Mouse (Mus musculus) midbrain, embryonic 11.5 days (tissue): ENCODE measurements around the gene Slc25a25. TPM values are rescaled to one million over a fixed set of nuclear protein-coding genes. Genes with fewer than 3 reads are reported as not detected.

Source experiments
- ATAC-seq: fragments of 200-750 bp; cut with Nextera tagmentation; 2 replicates; pipeline ENCODE4 v1.8.0; 2017; ENCODE audit warnings: moderate TSS enrichment, moderate library complexity; ENCODE audit not compliant: low FRiP score
- DNase-seq: peaks from one replicate; pipeline ENCODE4 v3.0.0; 2015; ENCODE audit warnings: low spot score; ENCODE audit errors: missing footprints
- H3K27ac ChIP-seq: fragments of 300-500 bp; sonication (generic); 2 replicates; pipeline ENCODE4 v1.5.1; 2014; ENCODE audit warnings: low read depth, low read length
- H3K27me3 ChIP-seq: fragments of 300-500 bp; sonication (generic); 2 replicates; pipeline ENCODE4 v1.6.1; 2014; ENCODE audit warnings: mild to moderate bottlenecking, low read length, moderate library complexity, mixed read lengths; ENCODE audit not compliant: control insufficient read depth, insufficient read depth
- H3K36me3 ChIP-seq: fragments of 300-500 bp; sonication (generic); 2 replicates; pipeline ENCODE4 v1.6.1; 2014; ENCODE audit warnings: mild to moderate bottlenecking, low read length, moderate library complexity, mixed read lengths; ENCODE audit not compliant: control insufficient read depth, insufficient read depth
- H3K4me1 ChIP-seq: fragments of 300-500 bp; sonication (generic); 2 replicates; pipeline ENCODE4 v1.6.1; 2014; ENCODE audit warnings: low read length; ENCODE audit not compliant: control insufficient read depth, insufficient read depth
- H3K4me2 ChIP-seq: fragments of 300-500 bp; sonication (generic); 2 replicates; pipeline ENCODE4 v1.6.1; 2014; ENCODE audit warnings: mild to moderate bottlenecking, moderate library complexity
- H3K4me3 ChIP-seq: fragments of 300-500 bp; sonication (generic); 2 replicates; pipeline ENCODE4 v1.5.1; 2014; ENCODE audit warnings: low read depth, low read length
- H3K9ac ChIP-seq: fragments of 300-500 bp; sonication (generic); 2 replicates; pipeline ENCODE4 v1.6.1; 2014; ENCODE audit warnings: low read length
- H3K9me3 ChIP-seq: fragments of 300-500 bp; sonication (generic); 2 replicates; pipeline ENCODE4 v1.6.1; 2016; ENCODE audit warnings: low read length; ENCODE audit not compliant: control insufficient read depth
- WGBS: fragments of 180-500 bp; shearing (Covaris S2); extraction: QIAGEN DNeasy Blood & Tissue Kit; methylation state at CpG from one replicate; pipeline ENCODE4 v1.1.7; 2014; 5-methylcytosine and 5-hydroxymethylcytosine counted together
- polyA plus RNA-seq: library from polyadenylated mRNA; unstranded; fragments of >200 nt; fragmentation: Nextera tagmentation; extraction: Ambion mirVana; gene quantifications from 2 replicates; pipeline ENCODE4 v1.2.1, GENCODE M21; 2014

Gene Slc25a25
- polyA plus RNA-seq, 1 experiment from 2014 or later, result 20.4 TPM

DNA sequence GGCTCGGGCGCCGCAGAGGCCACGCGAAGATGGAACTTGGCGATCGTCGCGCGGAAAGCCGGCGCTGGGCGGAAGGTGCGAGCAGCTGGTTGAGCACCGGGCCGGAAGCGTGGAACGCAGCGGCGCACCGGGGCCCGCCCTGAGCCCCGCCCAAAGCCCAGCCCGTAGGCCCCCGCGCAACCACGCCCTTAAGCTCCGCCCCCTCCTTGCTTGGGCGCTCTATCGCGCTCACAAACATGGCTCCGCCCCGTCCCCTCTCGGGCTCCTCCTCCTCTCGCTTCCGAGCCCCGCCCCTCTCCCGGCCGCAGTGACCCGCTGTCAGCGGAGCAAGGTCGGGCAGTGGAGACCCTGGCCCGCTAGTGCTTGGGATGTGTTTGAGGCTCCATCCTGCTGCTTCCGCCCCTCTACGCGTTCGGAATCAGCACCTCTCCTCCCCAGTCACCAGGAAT lies 69.4 kb downstream of the Slc25a25 start, which contains the start of gene 1110008P14Rik:
1110008P14Rik (minus strand) TSS at position 164 of the 449 bp plus-strand sequence.
- Histone ChIP-seq H3K4me3 (peak within 1 kb of the TSS; percentile 62), H3K4me2 (peak within 1 kb of the TSS; percentile 96), H3K4me1 (peaks cover 5% of the 10 kb centered on the region; the same call in 1 of the 2 replicates), H3K27me3 (peaks cover 5% of the 10 kb centered on the region), H3K9ac (peak within 1 kb of the TSS; percentile 67), H3K9me3 (no peaks in the 10 kb centered on the region), H3K27ac (no peak within 1 kb of the TSS), H3K36me3 (peaks cover 6% of the 10 kb centered on the region; the same call in 1 of the 2 replicates)
- 0% methylated on average over 24 of the region's 47 CpGs for WGBS
- peak; percentile 90 for ATAC-seq
- peak; percentile 99 for DNase-seq

DNA sequence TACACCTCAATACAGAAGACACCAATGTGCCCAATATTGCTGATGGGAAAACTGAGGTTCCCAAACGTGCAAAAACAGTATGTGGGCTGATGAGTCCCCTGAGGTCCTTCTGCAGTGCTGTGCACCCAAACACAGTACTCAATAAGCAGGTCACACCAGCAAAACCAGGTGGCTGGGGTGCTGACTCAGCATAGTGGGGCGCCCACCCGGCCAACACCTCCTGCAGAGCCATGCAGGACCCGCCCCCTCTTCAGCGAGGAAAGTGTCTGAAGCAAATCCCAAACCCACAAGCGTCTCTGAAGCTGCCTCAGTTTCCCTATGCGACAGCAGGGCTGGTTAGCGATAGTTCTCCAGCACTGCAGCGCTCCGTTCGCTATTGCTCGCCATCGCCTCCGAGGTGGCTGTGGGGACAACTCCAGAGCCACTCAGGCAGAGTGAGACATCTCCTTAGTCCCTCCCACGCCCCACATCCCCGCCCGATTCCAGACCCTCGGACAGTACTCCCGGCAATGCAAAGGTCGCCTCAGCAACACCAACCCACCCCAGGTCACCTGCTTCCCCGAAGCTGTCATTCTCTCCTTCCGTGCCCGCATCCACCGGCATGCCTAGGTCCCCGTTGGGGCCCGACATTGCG lies 70.0 kb downstream of the Slc25a25 start:
- ATAC-seq (peak; percentile 68; the same call in 1 of the 2 replicates), DNase-seq (peak; percentile 94)
- peak overlapping the region; percentile 67 for H3K9ac ChIP-seq
- under 1% methylated on average over 27 of the region's 27 CpGs for WGBS
- H3K27me3 ChIP-seq, result peaks cover 5% of the 10 kb centered on the region
- H3K4me2 ChIP-seq, result peak overlapping the region; percentile 96
- H3K27ac ChIP-seq, result no peak overlapping the region
- H3K4me1 ChIP-seq, result peaks cover 5% of the 10 kb centered on the region; the same call in 1 of the 2 replicates
- H3K36me3 ChIP-seq, result peaks cover 8% of the 10 kb centered on the region
- H3K9me3 ChIP-seq, result no peaks in the 10 kb centered on the region
- peak overlapping the region; percentile 62 for H3K4me3 ChIP-seq

DNA sequence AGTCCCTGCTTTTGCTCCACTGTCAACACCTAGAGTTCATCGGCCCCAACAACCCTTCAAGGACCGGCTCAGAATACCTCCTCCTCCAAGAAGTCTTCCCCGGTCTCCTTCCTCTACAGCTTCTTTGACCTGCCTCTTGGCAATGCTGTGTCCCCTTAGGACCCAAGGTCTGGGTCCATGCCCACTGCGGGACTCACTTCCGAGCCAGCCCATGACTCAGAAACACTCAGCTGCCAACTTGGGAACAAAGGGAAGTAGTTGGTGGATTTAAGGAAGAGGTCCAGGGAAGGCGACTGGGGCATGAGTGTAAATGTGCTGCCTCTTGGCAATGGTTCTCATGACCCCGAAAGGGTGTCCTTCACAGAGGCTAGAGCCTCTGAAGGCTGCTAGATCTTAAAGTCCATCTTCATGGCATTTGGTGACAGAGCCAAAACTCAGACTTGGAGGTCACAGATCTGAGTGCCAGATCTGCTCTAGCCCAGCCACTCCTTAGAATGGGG lies 71.2 kb downstream of the Slc25a25 start:
- H3K9me3 ChIP-seq, result no peaks in the 10 kb centered on the region
- H3K36me3 ChIP-seq, result peaks cover 12% of the 10 kb centered on the region
- H3K4me1 ChIP-seq, result peaks cover 5% of the 10 kb centered on the region; the same call in 1 of the 2 replicates
- 89% methylated on average over 7 of the region's 7 CpGs for WGBS
- no peak overlapping the region for H3K9ac ChIP-seq
- H3K4me2 ChIP-seq, result no peak overlapping the region
- DNase-seq (no peak), ATAC-seq (no peak)
- no peak overlapping the region for H3K27ac ChIP-seq
- H3K27me3 ChIP-seq, result peaks cover 5% of the 10 kb centered on the region
- H3K4me3 ChIP-seq, result no peak overlapping the region

DNA sequence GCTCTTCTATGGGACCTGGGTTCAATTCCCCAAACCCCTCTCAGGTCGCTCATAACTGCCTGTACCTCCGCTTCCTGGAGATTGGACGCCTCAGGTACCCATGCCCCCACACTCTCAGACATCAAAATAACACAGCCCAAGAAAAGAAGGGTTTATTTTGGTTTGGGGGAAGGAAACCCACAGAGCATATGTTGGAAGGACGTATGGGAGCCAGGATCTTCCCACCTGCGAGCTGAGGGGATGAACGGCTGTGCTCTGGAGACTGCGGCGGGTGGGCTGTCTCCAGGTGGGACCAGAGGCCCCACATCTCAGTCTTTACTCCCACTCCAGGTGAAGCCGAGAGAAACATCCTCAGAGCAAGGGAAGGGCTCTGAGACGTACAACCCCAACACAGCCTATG lies 74.3 kb downstream of the Slc25a25 start:
- no peak overlapping the region for H3K4me2 ChIP-seq

DNA sequence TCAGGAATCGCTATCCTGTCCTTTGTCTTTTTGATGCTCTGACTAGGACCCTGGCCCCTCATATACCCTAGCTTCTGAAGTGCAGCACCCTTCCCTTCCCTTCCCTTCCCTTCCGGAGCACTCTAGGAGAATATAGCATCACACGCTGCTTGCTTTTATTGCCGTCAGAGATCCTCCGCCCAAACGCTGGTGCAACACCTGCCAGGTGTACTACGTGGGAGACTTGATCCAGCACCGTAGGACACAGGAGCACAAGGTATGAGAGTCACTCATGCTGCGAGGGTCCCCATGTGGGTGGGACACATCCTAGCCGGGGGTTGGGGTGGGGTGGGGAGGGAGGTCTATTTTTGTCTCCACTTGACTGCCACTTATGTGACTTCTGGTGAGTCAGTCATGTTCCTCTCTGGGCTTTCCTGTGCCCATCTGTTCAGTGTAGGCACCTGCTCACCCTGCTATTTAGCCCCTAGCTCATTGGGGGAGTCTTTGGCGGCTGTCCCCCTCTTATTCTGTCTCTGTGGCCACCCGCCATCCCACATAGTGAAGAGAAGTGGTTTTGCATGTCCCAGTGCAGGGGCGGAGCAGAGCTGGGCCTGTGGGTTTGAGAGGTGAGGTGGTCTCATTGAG lies 75.8 kb downstream of the Slc25a25 start:
- WGBS, result 90% methylated on average over 13 of the region's 13 CpGs
- H3K9me3 ChIP-seq, result no peaks in the 10 kb centered on the region
- ATAC-seq, result no peak
- H3K4me2 ChIP-seq, result no peak overlapping the region
- DNase-seq, result no peak
- H3K4me3 ChIP-seq, result no peak overlapping the region
- no peaks in the 10 kb centered on the region for H3K4me1 ChIP-seq
- H3K36me3 ChIP-seq, result peaks cover 26% of the 10 kb centered on the region
- no peak overlapping the region for H3K9ac ChIP-seq
- H3K27ac ChIP-seq, result no peak overlapping the region
- H3K27me3 ChIP-seq, result no peaks in the 10 kb centered on the region; the same call in 1 of the 2 replicates

More for the DNA sequence above, 74.3 kb downstream of the Slc25a25 start:
- WGBS, result 93% methylated on average over 10 of the region's 10 CpGs
- DNase-seq (no peak), ATAC-seq (no peak)
- H3K27ac ChIP-seq, result no peak overlapping the region
- no peaks in the 10 kb centered on the region; the same call in 1 of the 2 replicates for H3K27me3 ChIP-seq
- no peak overlapping the region for H3K4me3 ChIP-seq
- peaks cover 18% of the 10 kb centered on the region for H3K36me3 ChIP-seq
- H3K4me1 ChIP-seq, result peaks cover 5% of the 10 kb centered on the region; the same call in 1 of the 2 replicates
- no peaks in the 10 kb centered on the region for H3K9me3 ChIP-seq
- no peak overlapping the region for H3K9ac ChIP-seq

DNA sequence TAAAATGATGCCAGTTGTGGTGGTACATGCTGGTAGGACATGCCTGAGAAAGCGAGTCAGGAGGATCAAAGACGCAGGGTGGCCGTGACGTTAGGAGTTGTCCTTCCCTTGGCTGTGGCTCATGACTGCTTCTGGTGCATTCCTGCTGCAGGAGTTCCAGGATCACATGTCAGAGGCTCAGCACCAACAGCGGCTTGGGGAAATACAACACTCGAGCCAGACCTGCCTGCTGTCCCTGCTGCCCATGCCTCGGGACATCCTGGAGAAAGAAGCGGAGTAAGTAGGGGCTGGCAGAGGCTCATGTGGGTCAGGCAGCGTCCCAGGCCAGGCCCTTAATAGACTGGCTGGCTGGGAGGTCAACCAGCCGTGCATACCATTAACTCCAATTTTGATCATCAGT lies 77.1 kb downstream of the Slc25a25 start:
- WGBS, result 92% methylated on average over 10 of the region's 10 CpGs
- H3K9me3 ChIP-seq, result no peaks in the 10 kb centered on the region
- no peak overlapping the region for H3K9ac ChIP-seq
- no peak overlapping the region for H3K27ac ChIP-seq
- no peak for DNase-seq
- H3K4me1 ChIP-seq, result no peaks in the 10 kb centered on the region
- no peak overlapping the region for H3K4me2 ChIP-seq
- no peaks in the 10 kb centered on the region for H3K27me3 ChIP-seq
- no peak overlapping the region for H3K4me3 ChIP-seq
- no peak for ATAC-seq
- H3K36me3 ChIP-seq, result peaks cover 31% of the 10 kb centered on the region

DNA sequence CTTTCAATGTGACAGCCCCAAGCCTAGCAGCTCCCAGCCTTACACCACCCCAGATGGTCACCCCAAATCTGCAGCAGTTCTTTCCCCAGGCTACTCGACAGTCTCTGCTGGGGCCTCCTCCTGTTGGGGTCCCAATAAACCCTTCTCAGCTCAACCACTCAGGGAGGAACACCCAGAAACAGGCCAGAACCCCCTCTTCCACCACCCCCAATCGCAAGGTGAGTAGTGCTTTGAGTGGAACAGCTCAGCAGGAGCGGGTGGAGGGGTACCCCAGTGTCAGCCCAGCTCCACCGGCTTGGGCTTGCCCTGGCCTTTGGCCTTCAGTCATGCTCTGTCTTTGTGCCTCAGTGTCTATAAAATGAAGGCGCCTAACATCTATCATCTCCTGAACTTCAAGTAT lies 83.9 kb downstream of the Slc25a25 start:
- Histone ChIP-seq H3K4me2 (no peak overlapping the region), H3K36me3 (peaks cover 22% of the 10 kb centered on the region), H3K4me1 (peaks cover 7% of the 10 kb centered on the region), H3K4me3 (no peak overlapping the region), H3K9me3 (no peaks in the 10 kb centered on the region), H3K9ac (no peak overlapping the region), H3K27me3 (no peaks in the 10 kb centered on the region), H3K27ac (no peak overlapping the region)
- ATAC-seq (no peak), DNase-seq (no peak)
- 92% methylated on average over 5 of the region's 5 CpGs for WGBS
